Mouse (Mus musculus) A20 (cell line): ENCODE data around the gene Slc43a1.

Source experiments
- DNase-seq: peaks from one replicate; pipeline ENCODE4 v3.0.0-alpha.2; 2011; ENCODE audit warnings: low read depth, low spot score

Gene Slc43a1

DNA sequence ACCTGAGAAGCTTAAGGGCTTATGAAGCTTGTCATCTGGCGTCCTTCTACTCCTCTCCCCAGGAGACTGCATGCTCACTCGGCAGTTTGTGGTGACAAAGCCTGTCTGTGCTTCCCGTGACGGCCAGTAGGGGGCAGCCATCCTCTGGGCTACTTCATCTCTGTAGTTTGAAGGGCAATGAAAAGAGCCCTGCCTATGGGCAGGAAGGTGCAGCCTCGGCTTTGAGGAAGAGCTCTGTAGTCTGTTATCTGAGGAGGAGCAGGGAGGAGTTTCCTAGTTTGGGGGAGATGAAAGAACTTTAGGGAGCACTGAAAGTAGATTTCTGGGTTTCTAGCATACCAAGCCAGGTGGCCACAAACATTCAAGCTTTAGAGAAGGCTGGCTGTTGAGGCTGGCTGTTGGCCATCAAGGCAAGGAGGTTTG is 29.9 kb downstream of the Slc43a1 start:
- peak; percentile 86 for DNase-seq

DNA sequence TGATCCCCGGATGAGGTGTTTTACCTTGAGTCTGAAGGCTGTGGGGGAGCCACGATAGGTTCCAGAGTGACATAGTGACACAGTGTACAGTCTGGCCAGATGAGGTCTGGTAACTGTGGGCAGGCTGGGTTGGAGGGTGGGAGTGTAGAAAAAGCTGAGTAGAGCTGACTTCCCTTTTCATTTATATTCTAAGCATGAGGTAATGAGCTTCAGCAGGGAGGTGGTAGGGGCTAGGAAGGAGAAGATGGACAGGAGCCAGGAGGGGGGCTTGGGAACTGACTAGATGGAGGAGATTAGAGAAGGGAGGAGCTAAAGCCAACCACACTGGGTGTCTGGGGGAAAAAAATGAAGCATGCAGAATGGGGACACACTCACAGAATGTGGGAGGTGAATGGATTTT is 30.3 kb downstream of the Slc43a1 start:
- no peak for DNase-seq

GRCm38 (mm10) chr2:84870623-84871160 is 32.0 kb downstream of the Slc43a1 start:
- DNase-seq: peak; percentile 64

- DNase-seq: no peak
Observed at GRCm38 (mm10) chr2:84872105-84872716, 33.6 kb downstream of the Slc43a1 start.

GRCm38 (mm10) chr2:84875842-84876241 is 37.2 kb downstream of the Slc43a1 start:
- DNase-seq: no peak

DNA sequence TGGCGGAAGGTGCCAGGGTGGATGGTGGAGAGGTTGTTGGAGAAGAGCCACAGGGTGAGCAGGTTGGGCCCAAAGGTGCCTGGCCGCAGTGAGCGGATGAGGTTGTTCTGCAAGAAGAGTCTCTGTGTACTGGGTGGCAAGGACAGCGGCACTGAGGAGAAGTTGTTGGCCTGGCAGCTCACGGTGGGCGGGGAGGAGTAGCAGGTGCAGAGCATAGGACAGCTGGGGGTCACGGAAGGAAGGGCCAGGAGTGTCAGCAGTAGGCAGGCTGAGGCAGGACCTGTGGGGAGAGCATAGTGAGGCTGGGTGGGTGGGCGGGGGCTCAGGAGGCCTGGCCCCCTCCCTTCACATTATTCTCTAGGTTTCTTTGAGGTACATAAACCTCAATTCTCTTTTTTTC is 41.9 kb downstream of the Slc43a1 start:
- DNase-seq: peak; percentile 51

DNA sequence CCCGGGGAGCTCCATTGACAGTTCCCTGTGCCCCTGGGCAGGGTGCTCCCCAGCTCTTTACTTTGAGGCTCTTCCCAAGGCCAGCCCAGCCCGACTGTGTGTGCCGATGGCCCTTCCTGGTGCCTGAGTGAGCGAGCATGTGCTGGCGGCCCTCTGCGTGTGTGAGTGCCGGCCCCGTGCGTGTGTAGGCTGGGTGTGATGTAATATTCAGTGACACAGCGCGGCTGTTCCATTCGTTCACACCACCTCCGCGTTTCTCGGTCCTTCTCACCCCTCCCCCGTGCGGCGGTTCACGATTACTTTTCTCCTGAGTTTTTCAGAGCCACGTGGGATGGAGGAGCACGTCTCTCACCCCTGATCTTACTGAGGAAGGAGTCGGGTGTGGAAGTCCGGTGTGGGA is 44.0 kb downstream of the Slc43a1 start:
- DNase-seq: no peak

- DNase-seq: no peak
Observed at GRCm38 (mm10) chr2:84883084-84883483, 44.4 kb downstream of the Slc43a1 start.

DNA sequence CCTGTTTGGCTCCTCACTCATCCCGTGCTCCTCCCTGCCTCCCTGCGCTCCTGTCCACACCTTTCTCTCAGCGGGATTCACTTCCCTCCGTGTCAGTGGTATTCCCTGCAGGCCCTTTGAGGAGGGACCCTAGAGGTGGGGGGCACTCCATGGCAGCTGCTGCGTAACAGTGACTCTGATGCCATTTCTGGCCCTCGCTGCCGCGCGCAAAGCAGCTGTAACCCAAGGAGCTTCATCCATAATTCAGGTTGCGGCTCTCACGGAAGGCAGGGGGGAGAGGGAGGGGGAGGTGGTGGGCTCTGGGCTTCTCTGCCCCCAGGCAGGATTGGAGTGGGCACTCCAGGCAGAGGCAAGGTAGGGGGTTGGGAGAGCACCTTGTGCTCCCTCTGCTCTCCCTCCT is 44.9 kb downstream of the Slc43a1 start:
- no peak for DNase-seq

DNA sequence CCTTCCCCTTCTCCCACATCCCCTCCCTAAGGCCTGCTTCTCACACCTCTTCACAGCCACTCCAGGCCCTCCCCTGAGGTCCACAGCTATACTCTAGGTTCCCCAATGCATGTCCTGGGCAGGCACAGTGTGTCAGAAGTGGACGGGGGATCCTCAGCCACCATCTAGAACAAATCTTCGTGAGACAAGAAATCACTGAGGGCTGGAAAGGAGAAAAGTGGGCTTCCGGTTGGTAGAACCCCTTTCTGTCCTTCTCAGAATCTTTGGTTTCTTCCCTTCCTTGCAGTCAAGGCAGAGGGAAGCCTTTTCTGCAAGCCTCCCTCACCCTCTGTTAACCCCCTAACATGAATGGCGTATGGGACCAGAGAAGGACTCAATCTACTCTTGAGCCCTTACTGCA is 45.3 kb downstream of the Slc43a1 start:
- DNase-seq: no peak

- DNase-seq: no peak
Observed at GRCm38 (mm10) chr2:84884611-84885010, 46.0 kb downstream of the Slc43a1 start.

- no peak for DNase-seq
Observed at GRCm38 (mm10) chr2:84885084-84886055, 46.7 kb downstream of the Slc43a1 start.

DNA sequence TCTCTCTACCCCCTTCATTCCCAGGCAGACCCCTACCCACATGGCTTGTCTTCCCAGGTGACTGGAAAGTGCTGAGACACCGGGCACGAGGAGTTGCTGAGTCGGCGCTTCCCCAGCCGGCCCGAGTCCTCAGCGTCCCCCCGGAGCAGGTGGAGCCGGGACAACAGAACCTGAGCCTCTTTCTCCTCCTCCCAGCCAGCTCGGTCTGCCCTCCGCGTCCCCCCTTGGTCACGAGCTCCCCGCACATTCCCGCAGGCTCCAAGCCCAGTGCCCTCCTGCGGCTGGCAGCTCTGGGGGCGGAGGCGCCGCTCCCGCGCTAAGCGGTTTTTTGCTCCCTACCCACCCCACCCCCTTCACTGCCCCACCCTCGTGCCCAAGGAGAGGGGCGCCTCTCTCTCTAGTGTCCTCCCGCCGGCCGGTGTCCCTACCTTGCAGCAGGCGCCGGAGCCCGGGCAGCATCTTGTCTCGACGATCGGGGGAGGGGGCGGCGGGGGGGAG is 47.6 kb downstream of the Slc43a1 start, which contains the start of gene Rtn4rl2:
Gene Rtn4rl2, minus strand, starts transcription at position 477 of the 498 bp plus-strand sequence.
- DNase-seq: no peak

GRCm38 (mm10) chr2:84886821-84887281 is 48.2 kb downstream of the Slc43a1 start:
- DNase-seq: no peak

GRCm38 (mm10) chr2:84887411-84888271 is 49.0 kb downstream of the Slc43a1 start:
- no peak for DNase-seq

GRCm38 (mm10) chr2:84888657-84889315 is 50.1 kb downstream of the Slc43a1 start:
- DNase-seq: peak; percentile 59

- DNase-seq: peak; percentile 24
Observed at GRCm38 (mm10) chr2:84889316-84890044, 50.8 kb downstream of the Slc43a1 start.

DNA sequence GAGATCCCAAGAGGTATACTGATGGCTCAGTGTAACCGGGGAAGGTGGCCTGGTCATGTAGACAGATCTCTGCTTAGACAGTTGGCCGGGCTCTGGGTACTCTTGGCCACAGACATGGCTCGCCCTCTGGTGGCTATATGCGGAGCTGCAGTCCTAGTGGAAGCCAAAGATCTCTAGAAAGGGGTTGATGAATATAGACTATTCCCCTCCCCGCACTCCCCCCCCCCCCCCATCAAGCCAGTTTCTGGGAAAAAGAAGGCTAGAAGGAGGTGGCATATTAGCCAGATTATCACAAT is 51.3 kb downstream of the Slc43a1 start:
- peak; percentile 76 for DNase-seq

- DNase-seq: no peak
Observed at GRCm38 (mm10) chr2:84893359-84893758, 54.7 kb downstream of the Slc43a1 start.
